Mouse (Mus musculus): ENCODE results near the gene Fbxo44. TPM values are rescaled to one million over a fixed set of nuclear protein-coding genes. Genes with fewer than 3 reads are reported as not detected.
"Not testable (repeated sequence)": the region's sequence is repeated elsewhere in the genome, so short reads cannot be mapped to it uniquely, and the experiment has no call there.

The Fbxo44 gene
- total RNA-seq, 2 experiments from 2014 or later, result 136 to 141 TPM

DNA sequence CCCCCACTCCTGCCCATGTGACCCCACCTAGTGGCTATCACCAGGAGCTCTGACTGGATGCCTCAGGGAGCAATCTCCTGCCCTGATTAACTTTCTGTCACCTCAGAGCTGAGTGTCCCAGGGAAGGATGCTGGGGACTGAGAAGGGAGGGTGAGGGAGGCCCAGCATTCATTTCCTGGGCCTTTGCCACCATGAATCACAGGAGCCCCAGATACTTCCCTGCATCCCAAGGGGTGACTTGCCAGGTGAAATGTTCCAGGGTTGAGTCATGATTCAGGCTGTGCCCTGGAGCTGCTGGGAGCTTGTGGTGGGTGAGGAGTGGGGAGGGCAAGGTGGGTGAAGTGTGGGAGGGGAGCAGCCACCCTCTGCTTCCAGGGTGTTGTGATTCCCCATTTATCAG, 17.4 kb upstream of the Fbxo44 start:
- Histone ChIP-seq H3K27ac (no peak overlapping the region), H3K4me3 (no peak overlapping the region)
- no peak for TF ChIP-seq CTCF (conservative IDR thresholded peaks at IDR 0.05)
- DNase-seq (ENCODE audit: low spot score in 2 of 2), result no peak

DNA sequence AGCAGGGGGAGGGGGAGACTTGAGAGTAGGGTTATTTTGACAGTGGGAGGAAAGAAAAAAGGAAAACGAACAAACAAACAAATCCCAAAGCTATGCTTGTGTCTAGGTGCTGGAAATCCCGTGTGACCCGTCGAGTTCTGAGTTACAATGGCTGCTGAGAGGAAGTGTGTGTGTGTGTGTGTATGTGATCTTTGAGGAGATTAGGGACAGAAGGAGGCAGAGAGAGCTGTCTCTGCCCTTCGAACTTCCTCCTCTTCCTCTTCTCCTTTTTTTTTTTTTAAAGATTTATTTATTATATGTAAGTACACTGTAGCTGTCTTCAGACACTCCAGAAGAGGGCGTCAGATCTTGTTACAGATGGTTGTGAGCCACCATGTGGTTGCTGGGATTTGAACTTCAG, 16.3 kb upstream of the Fbxo44 start:
- peak overlapping the region; percentile 80; the same call in 1 of the 2 replicates for H3K27ac ChIP-seq
- DNase-seq (ENCODE audit: low spot score in 2 of 2); H3K4me3 ChIP-seq: not testable (repeated sequence)
- 0 out of 2 replicates have a peak, but pooled peaks have one; percentile 6 for TF ChIP-seq CTCF (conservative IDR thresholded peaks at IDR 0.05)

DNA sequence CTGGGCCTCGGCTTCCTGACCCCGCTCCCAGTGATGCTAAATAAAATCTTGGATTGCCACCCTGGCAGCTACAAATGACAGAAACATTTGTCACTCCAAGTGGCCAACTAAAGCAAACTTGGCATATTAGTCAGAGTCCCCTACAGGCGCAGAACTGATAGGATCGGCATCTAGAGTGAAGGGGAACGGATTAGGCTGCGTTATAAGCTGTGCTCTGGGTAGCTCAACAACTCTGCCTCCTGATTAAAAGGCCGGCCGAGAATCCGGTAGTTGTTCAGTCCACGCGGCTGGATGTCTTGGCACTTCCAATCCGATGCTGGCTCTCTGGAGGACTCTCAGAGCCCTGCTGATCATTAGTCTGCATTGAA, 14.2 kb upstream of the Fbxo44 start:
- TF ChIP-seq CTCF (conservative IDR thresholded peaks at IDR 0.05), result peak; percentile 53
- Histone ChIP-seq H3K27ac (peak overlapping the region; percentile 80), H3K4me3 (peak overlapping the region; percentile 44)
- no peak for DNase-seq (ENCODE audit: low spot score in 2 of 2)

DNA sequence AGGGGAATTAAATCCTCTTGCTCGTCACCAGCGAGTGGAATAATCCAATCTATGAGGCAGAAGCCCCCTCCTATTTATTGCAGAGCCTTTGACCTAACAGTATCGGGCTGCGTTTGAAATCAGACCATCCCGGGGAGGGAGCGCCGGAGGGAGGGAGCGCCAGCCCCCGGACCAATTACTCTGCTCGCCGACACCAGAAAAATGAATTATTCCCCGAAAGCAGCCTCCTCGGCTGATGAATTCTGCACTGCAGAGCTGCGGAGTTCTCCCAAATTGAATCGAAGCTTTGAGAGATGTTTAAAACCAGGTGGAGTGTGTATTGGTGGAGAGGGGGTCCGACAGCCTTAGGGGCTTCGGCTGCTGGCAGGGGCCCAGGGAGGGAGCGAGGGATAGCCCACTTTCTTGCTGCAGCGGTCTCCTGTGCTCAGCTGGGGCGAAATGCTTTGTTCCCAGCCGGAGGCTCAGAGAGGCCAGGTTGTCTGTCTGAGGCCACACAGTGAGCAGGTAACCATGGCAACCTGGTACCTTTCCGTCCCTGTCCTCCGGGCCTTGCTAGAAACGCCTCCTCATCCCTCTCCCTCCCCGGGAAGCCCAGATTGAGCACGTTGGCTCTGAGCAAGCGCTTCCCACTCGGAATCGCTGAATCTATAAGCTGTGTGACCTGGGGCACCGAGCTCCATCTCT, 13.7 kb upstream of the Fbxo44 start:
- peak overlapping the region; percentile 80 for H3K27ac ChIP-seq

DNA sequence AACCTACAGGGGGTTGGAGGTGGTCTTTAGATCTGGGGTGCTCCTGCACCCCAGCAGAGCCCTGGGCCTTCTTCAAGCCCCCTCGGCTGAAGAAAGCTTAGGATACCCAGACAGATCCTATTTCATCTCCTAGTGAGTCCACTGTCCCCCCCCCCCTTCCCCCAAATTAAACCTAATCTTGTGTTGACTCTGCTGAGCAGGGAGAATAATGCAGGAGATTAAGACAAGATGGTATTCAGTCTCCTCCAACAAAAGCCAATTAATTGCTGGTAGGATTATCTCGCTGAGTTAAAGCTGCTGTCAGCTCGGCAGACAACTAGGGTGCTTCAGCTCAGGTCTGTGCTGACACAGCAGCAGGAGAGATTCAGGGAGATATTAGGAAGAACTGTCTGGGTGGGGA, 11.0 kb upstream of the Fbxo44 start:
- no peak for DNase-seq (ENCODE audit: low spot score in 2 of 2)
- H3K27ac ChIP-seq, result no peak overlapping the region
- TF ChIP-seq CTCF (conservative IDR thresholded peaks at IDR 0.05), result no peak
- H3K4me3 ChIP-seq, result no peak overlapping the region

More for the DNA sequence above, 13.7 kb upstream of the Fbxo44 start:
- TF ChIP-seq CTCF (conservative IDR thresholded peaks at IDR 0.05), result no peak
- H3K4me3 ChIP-seq, result peak overlapping the region; percentile 44
- no peak for DNase-seq (ENCODE audit: low spot score in 2 of 2)

DNA sequence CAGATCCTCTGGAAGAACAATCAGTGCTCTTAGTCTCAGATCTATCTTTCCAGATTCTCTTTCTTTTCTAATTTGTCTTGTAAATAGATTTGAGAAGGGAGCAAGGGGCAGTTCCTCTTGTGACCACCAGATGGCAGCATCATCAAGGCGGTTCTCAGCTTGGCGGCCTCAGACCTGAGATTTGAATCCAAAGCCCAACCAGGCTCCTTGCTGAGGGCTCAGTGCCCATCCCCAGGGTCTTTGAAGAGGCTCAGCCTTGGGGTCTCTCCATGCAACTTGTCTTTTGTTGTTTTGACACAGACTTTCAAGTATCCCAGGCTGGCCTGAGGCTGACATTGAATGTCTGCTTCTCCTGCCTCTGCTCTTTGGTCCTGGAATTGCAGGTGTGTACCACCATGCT, 10.6 kb upstream of the Fbxo44 start:
- TF ChIP-seq CTCF (conservative IDR thresholded peaks at IDR 0.05), result peak; percentile 100
- DNase-seq (ENCODE audit: low spot score in 2 of 2), result peak in 1 of 2 experiments; percentile 77
- Histone ChIP-seq H3K27ac (no peak overlapping the region), H3K4me3 (no peak overlapping the region)

DNA sequence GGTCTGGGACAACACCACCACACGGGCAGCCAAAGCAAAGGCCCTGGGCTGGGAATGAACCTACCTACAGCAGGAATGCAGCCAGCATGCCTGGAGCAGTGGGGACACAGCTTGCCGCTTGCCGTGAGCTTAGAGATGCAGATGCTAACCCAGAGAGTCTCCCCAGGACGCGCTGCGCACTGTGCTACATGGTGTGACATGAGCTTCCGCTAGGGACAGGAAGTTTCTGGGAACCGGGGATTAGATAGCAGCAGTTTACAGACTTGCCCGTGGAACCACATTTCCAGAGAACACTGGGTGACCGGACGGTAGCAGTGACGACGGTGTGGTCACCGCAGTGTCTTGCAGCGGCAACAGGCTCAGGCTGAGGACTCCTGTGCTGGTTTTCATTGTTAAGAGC, 9.3 kb upstream of the Fbxo44 start:
- Histone ChIP-seq H3K4me3 (no peak overlapping the region), H3K27ac (no peak overlapping the region)
- no peak for DNase-seq (ENCODE audit: low spot score in 2 of 2)
- no peak for TF ChIP-seq CTCF (conservative IDR thresholded peaks at IDR 0.05)

DNA sequence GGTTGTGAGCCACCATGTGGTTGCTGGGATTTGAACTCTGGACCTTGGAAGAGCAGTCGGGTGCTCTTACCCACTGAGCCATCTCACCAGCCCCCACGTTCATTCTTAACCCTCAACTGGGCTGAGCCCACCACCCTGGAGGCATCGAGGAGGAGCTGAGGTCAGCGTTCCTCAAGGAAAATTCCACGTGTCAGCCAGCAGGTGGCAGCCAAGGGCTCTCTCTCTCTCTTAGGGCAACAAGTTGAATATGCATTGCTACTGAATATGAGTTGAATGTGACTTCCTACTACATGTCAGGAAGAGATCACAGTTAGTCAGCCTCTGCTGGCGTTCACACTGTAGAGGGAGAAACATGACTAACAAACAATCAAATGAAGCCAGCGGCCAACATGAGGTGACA, 8.0 kb upstream of the Fbxo44 start:
- no peak overlapping the region for H3K27ac ChIP-seq
- no peak overlapping the region for H3K4me3 ChIP-seq
- peak in 1 of 2 experiments; percentile 69 for DNase-seq (ENCODE audit: low spot score in 2 of 2)
- peak; percentile 87 for TF ChIP-seq CTCF (conservative IDR thresholded peaks at IDR 0.05)

DNA sequence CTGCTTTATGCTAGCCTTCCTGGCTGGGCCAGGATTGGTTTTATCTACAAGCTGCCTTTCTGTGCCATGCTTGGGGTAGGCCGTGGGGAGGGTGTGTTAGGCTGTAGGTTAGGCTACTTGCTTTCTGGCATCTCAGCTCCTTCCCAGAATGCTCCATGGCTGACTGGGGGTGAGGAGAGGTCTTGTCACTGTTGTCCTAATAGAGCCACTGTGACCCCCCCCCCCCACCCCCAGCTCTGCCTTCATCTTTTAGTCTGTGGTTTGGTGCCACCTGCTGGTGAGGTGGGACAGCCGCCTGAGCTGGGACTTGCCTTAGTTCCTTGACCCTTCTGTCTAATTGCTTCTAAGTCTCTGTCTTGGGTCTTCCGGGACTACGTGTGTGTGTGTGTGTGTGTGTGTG, 6.7 kb upstream of the Fbxo44 start:
- TF ChIP-seq CTCF (conservative IDR thresholded peaks at IDR 0.05), result peak; percentile 70
- H3K27ac ChIP-seq, result peak overlapping the region; percentile 90
- peak in 1 of 2 experiments; percentile 77 for DNase-seq (ENCODE audit: low spot score in 2 of 2)
- H3K4me3 ChIP-seq, result peak overlapping the region; percentile 13; the same call in 1 of the 2 replicates

DNA sequence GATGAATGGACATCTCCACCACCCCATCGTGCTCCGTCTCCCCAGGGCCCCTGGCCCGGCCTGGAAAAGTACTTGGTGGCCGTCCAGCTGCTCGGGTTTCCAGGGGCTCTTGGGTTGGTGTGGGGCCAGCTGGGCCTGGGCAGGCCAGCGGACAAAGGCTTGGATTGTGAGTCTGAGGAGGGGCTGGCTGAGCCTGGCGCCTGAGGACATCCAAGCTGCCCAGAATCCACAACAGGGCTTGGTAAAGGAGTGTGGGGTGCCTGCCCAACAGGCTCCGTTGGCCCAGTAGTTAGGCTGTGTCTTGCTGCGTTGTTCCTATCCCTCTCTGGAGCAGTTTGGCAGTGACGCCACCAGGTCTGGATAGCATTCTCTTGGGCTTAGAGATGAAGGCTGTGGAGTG, 6.1 kb upstream of the Fbxo44 start:
- Histone ChIP-seq H3K27ac (peak overlapping the region; percentile 90), H3K4me3 (peak overlapping the region; percentile 37; the same call in 1 of the 2 replicates)
- DNase-seq (ENCODE audit: low spot score in 2 of 2), result peak; percentile 77 to 90
- TF ChIP-seq CTCF (conservative IDR thresholded peaks at IDR 0.05), result no peak

DNA sequence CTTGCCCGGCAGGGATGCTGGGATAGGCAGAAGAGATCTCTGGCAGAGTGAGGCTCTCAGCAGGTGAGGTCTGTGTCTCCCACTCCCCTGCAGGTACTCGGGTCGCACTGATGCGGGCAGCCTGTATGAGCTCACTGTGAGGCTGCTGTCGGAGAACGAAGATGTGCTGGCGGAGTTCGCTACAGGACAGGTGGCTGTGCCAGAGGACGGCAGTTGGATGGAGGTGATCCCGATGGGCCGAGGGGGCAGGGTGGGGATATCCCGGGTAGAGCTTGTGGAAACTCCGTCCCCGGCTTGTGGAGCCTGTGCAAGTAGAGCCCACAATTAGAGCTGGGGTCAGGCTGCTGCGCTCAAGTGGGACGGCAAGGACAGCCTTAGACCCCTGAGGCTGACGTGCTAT, 5.3 kb upstream of the Fbxo44 start:
- peak overlapping the region; percentile 37 for H3K4me3 ChIP-seq
- DNase-seq (ENCODE audit: low spot score in 2 of 2), result no peak
- H3K27ac ChIP-seq, result peak overlapping the region; percentile 90
- TF ChIP-seq CTCF (conservative IDR thresholded peaks at IDR 0.05), result no peak

DNA sequence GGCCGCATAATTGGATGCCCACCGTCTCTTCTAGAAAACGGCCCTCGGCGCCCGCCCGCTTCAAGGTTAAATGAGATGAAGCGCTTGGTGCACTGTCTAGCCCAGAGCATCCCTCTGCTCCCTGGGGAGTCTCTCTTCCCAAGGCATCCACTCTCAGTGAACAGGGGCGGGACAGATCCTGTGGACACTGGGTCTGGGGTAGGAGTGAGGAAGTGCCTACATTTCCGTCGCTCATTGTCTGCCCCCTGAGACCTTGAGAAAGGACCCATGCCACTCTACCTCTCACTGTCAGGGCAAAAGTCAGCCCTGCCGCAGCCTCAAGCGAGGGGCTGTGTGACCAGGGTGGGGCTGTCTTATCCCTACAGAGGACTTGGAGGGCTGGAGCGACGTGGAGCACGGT, 4.2 kb upstream of the Fbxo44 start:
- no peak for DNase-seq (ENCODE audit: low spot score in 2 of 2)
- Histone ChIP-seq H3K4me3 (peak overlapping the region; percentile 40), H3K27ac (peak overlapping the region; percentile 76)
- no peak for TF ChIP-seq CTCF (conservative IDR thresholded peaks at IDR 0.05)

DNA sequence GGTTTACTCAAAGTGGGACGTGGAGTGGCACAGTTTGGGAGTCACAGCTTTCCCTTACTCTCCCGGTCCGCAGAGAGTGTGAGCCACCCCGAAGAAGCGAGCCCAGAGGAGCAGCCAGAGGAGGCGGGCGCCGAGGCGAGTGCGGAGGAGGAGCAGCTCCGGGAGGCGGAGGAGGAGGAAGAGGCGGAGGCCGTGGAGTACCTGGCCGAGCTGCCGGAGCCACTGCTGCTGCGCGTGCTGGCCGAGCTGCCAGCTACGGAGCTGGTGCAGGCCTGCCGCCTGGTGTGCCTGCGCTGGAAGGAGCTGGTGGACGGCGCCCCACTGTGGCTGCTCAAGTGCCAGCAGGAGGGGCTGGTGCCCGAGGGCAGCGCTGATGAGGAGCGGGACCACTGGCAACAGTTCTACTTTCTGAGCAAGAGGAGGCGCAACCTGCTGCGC, 3.7 kb upstream of the Fbxo44 start:
- Histone ChIP-seq H3K27ac (peak overlapping the region; percentile 76), H3K4me3 (peak overlapping the region; percentile 40)
- TF ChIP-seq CTCF (conservative IDR thresholded peaks at IDR 0.05), result peak; percentile 86
- peak; percentile 76 to 80 for DNase-seq (ENCODE audit: low spot score in 2 of 2)
